Mouse (Mus musculus) T-helper 2 cell (primary cell): ENCODE measurements around the gene Zfyve28.

Experiments used
- in situ Hi-C: fragments of 300-600 bp; cut with MboI, MseI; formaldehyde crosslinking; loops from one replicate; pipeline ENCODE4 v1.15.1; 2025; ENCODE audit warnings: high pct_unique_total_duplicates

The Zfyve28 gene

DNA sequence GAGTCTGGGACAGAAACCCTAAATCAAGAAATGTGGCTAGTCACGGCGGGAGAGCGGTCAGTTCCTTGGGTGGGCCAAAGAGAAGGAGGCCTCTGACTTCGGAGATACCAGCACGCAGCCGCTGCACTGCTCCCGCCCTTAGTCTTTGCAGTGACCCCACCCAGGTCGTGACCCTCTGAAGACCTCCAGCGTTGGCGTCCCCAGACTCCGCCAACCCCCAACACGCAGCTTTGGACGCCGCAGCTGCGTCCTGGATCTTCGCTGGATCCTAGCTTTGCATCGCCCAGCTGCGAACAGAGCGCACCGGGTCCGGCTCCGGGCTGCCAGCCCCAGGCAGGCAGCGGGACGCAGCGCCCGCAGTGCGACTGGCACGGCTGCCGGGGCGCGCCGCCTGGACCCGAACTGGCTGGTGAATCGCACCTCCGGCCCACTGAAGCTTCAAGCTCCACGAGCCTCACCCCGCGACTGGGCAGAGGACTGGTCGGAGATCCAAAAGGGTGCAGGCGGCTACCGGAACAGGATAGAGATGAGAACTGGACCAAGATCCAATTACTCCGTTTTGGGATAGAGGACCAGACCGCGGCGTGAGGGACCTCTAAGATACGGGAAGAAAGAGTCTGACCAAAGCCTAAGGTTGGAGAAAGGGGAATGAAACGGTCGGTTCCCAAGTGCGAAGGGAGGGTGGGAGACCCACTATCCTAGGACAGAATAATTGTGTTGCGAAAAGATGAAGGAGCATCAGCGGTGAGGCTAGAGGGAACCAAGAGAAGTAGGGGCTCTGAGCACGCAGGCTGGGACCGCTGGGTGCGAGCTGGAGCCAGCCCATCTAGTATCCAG lies 1.0 kb downstream of the Zfyve28 start:
- in situ Hi-C loops = no loop called here

DNA sequence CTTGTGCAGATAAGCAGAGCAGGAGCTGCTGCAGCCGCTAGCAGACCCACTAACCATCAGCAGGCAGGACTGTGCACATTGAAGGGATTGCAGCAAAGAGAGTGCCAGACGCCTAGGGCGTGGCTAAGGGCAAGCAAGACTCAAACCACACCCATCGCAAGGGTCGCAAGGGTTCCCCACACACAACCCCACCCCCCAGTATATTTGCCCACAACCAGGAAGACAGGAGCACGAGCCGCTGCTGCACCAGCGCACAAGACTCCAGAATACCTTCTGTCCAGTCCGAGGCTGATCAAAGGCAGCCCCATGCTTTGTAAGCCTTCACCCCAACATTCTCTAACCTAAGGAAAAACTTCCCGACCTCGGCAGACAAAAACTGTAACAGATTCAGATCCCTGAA lies 1.7 kb downstream of the Zfyve28 start:
- in situ Hi-C loops = no loop called here

DNA sequence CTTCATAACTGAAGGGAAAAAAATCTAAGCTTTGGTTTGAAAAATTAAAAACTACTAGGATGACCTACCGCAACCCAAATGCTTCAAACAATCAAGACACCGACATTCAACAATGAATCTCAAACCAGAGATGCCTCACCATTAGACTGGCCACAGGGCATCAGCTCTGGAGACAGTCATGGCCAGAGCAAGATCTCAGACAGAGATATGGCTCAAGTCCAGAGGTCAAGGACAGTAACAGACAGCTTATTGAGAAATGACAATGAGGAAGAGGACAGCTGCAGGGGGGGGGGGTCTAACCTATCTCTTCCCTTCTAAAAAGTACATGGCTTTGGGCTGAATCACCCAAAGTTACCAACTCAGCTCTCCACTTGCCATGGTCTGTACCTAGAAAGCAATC lies 3.0 kb downstream of the Zfyve28 start:
- in situ Hi-C loops = no loop called here

DNA sequence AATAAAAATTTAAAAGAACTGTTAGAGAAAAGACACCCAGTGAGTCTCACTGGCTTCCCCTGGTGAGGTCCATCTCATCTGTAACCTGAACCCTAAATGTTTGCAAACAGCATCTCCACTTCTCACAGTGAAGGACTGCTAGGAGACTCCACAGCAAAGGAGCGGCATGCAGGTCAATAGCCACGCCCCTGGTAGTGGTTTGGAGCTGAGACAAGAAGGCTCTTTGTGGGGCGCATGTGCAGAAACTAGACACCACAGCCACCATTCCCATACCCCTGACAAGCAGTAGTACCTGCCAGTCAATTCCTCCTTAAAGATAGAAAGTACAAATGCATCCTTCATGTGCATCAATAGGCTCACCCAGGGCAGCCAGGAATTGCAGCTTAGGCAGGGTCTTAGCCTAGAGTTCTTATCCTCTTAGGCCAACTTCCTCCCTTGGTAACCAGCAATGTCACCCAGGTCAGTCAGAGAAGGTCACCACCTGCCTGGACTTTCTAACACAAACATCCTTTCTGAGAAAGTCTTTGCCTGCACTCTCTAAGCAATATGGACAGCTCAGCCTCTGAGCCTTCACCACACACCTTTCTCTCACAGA lies 4.0 kb downstream of the Zfyve28 start:
- in situ Hi-C loops = no loop called here

DNA sequence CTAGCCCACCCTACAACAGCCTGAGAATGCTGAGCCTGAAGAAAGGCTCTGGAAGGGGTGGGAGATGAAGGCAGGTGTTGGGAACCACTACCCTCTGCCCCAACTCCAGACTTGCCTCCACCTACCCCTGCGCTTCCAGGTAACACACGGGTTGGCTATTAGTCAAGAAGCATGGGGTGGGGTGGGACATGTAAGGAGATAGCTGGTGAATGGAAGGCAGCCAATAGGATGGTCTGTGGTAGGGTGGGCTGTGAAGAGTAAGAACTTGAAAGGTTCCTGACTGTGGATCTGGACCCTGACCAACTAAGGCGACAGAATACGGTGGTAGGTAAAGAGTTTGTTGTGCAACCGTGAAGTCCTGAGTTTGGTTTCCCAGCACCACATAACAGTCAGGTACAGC lies 4.9 kb downstream of the Zfyve28 start:
- in situ Hi-C loops = no loop called here

DNA sequence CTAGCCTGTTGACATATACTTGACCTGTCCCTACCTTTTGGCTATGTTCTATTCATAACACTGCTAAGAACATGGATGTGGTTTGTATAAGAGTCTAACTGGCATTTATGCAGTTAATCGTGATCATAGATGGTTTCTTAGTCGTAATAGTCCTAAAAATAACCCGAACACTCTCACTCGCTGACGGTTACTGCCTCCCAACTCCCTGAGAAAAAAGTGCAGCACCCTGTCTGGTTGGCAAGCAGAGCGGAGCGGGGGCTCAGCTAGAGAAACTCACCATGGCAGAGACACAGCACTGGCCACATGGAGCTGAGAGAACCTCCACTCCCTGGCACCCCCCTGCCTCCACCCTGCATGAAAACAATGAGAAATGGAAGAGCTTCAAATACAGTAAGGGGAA lies 7.3 kb downstream of the Zfyve28 start:
- in situ Hi-C loops = no loop called here

DNA sequence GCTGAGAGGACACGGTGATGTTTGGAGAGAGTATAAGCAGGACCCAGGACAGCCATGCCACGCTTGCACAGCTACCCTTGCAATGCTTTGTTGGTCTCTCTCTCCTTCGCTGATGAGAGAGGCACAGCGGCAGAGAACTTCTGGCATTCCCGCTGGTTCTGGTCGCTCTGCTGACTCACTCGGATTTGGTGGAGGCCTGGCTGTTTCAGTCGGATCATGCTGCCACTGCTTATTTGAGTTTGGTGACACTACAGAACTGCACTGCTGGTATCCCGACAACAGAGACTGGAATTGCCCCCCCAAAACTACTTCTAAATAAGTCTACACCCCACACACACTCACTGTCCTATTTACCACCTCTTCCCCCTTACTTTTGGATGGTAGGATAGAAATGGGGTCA lies 9.0 kb downstream of the Zfyve28 start:
- in situ Hi-C loops = no loop called here

DNA sequence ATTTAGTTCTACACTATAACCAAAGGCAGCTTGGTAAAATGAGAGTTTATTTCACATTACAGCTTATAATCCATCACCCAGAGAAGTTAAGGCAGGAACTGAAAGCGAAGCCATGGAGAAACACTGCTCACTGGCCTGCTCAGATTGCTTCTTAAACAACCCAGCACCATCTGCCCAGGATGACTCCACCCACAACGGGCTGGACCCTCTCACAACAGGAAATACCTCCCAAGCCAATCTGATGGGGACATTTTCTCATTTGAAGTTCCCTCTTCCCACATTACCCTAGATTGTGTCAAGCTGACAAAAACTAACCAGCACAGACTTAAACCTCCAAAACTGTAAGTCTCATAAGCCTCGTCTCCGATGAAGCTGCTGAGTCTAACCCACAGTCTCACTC lies 10.2 kb downstream of the Zfyve28 start:
- in situ Hi-C loops = no loop called here

DNA sequence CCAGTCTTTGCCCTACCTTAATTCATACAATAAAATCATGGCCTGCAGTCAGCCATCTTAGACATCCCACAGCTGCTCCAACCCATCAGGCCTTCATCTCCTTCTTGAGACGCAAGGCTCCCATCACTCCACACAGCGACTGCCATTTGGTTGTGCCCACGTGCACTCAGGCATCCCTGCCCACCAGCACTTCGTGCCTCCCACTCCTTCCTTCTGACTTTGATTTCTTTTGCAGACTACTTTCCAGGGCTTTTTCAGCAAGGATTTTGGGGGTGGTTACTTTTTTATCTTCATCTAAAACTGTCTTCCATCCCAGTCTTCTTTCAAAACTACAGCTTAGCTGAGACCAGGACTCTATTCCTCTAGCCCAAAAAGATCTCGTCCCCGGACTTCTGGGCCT lies 11.5 kb downstream of the Zfyve28 start:
- in situ Hi-C loops = no loop called here

DNA sequence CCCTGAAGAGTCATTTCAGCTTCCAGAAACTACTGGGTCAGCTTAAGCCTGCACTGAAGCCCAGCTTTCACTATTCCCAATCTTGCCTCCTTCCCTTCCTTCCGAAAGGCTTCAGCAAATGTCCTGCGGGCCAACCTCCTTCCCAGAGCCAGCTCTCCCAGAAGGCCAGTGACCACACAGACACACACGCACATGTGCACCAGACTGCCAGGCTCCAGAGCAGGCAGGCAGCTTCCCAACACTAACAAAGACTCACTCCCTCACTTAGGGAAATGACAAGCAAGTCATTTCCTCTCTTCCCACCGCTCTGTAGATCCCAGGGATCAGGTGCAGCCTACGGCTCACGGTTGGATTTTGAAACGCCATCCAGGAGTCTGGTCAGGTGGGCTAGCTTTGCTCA lies 12.1 kb downstream of the Zfyve28 start:
- in situ Hi-C loops = no loop called here

DNA sequence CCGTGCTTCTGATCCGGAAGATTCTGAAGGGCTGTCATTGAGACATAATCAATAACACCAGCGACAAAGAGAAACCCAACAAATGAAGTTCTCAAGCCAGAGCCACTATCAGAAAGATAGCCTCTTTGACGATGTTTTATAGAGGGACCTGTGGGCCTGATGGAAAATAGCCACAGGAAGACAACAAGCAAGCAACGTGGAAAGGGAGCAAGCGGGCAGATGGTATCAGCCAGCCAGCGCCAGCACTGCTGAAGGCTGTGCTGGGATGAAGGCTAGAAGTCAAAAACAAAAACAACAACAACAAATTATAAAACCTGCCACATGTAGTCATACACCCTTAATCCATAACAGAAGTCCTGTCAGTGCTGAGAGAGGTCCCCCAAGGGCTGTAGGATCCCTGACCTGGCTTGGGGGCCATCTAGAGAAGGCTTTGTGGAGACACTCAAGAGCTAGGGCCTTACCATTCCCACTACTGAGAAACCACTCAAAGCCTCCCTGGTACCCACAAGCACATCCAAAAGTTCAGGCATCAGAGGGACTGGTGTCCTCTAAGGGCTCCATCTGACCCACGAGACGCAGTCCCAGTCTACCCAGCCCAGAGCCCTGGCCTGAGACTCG lies 13.5 kb downstream of the Zfyve28 start:
- in situ Hi-C loops = no loop called here

DNA sequence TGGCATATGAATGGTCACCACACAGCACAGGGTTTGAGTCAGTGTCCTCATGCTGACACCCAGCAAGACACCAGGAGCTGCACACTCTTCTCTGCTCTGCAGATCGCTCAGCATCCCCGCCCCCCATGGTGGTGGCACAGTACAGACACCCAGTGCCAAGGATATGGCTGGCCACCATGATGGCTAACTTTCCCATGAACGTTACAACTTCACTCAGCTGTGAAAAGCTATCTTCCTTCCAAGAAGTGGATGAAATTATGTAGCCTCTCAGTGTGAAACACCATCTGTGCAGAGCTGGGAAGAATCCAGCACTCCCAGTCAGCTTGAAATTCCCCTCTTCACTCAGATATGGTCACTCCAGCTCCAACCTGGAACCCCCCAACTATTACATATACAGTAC lies 14.0 kb downstream of the Zfyve28 start:
- in situ Hi-C loops = no loop called here

DNA sequence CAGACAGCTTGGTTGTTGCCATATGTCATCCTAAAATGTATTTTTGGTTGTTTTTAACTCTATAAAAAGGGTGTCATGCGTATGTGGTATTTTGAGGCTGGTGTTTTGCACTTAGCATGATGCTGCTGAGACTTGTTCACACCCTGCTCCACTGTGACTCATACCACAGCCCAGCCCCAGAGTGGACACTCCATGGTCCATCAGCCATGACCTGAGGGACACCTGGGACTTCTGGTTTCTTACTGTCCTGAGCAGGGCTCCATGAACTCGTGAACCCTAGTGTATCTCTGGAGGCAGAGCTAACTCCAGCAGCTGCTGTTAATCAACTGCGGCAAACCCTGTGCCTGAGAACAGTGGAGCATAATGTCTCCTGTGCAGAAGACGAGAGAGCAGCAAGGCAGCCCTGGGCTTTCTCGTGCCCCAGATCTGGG lies 15.0 kb downstream of the Zfyve28 start:
- in situ Hi-C loops = no loop called here

DNA sequence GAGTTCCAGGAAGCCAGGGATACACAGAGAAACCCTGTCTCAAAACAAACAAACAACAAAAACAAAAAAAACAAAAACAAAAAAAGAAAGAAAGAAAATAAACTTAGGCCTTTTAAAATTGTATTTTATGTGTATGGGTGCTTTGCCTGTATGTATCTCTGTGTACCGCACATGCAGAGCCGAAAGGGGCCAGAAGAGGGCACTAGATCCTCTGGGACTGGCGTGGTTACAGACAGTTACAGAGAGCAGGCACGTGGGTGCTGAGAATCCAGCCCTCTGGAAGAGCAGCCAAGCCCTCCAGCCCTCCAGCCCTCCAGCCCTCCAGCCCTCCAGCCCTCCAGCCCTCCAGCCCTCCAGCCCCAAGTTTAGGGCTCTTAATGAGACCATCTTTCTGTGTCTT lies 16.5 kb downstream of the Zfyve28 start:
- in situ Hi-C loops = no loop called here

DNA sequence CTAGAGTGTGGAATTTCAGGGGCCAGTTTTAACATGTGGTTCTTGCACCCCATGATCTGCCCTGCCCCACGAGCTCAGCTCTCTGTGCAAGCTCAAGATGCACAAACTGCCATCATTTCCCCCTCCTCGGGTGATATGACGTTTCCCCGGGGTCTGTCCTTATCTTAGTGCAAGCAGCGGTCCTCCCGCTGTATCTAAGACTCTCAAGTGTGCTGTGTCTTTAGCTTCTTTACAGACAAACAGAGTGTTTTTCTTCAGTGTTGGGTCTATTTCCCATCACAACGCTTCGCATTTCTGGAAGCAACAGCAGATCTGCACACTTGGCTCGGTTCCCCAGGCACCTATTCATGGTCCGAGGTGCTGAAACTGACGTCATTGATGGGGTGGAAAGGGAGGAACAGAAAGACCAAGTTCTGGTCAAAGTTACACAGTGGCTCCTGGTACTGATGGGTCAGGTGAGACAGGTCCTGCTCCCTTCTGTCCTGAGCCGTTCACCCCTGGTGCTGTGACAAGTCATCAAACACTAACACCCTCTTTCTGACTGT lies 18.3 kb downstream of the Zfyve28 start:
- in situ Hi-C loops = no loop called here

DNA sequence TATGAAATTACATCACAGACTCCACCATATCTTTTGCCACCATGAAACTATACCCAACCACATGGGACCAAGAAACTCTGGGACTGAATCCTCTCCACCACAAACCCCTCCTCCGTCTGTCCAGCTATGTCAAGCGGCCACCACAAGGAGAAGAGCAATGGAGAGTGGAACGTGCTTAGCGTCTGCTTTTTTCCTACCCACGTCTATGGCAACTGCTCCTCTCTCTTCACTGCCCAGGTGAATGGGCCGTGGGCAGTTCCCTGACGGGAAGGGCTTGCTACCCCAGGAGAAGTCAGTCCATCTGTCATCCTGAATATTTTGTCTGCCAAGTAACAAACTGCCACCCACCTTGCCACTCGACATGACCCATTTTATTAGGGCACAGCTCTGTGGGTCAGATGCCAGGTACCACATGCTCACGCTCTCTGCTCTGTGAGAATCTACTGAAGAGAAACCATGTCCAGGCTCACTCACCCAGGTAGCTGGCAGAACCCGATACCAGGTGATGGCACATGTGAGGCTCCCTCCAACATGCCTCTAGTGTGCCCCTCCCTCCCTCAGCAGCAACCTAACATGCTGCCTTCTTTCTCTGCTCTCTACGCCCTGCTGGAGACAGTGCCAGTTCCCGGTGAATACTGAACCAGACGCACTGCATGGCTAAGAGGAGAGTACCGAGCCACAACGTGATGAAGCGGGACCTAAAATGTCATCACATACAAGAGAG lies 18.9 kb downstream of the Zfyve28 start:
- in situ Hi-C loops = no loop called here

DNA sequence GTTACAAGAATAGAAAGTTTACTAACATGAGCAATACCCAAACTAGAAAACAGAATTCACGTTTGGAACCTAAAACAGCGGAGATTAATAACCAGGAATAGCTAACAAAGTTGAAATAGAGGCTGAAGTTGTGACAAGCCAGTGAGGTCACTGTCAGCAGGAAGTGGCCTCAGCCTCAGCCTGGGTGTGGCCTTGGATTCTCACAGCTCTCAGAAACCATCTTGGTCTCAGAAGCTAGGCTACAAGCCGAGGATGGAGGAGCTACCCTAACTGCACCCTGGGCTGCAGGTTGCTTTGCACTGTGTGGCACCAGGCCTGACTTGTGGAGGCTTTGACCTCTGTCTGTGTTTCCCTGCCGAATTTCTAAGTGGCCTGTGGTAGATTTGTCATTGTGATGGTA lies 22.2 kb downstream of the Zfyve28 start:
- in situ Hi-C loops = no loop called here

DNA sequence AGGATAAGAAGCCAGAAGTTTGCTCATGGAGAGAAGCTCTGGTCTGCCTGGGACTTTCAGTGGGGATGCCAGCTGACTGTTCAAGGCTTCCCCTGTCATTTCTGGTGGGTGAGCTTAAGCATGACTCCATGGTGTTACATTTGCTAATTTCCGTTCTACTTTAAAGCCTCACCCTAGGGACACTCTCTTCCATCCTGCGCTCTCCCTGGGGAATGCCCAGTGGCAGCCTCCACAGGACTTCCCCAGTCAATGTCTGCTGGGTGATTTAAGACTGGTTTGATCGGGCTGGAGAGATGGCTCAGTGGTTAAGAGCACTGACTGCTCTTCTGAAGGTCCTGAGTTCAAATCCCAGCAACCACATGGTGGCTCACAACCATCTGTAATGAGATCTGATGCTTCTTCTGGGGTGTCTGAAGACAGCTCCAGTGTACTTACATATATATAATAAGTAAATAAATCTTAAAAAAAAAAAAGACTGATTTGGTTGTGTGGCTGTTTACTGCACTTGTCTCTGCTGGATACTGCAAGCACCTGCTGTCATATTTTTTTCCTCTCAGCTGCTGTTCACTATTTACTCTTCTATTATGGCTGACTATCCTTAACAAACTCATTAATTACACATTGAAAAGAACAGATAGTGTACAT lies 29.0 kb downstream of the Zfyve28 start:
- in situ Hi-C loops = no loop called here

DNA sequence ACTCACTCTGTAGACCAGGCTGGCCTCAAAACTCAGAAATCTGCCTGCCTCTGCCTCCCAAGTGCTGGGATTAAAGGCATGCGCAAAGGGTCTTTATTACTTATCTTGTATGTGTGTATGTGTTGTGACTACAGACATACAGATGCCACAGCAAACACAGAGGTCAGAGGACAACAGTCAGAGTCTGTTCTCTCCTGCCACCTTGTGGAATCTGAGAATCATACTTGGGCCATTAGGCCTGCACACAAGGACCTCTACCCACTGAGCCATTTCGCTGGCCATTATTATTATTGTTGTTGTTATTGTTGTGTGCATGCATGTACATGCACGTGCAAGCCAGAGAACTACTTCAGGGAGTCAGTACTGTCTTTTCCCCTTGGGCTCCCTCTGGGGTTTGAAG lies 33.1 kb downstream of the Zfyve28 start:
- in situ Hi-C loops = no loop called here

DNA sequence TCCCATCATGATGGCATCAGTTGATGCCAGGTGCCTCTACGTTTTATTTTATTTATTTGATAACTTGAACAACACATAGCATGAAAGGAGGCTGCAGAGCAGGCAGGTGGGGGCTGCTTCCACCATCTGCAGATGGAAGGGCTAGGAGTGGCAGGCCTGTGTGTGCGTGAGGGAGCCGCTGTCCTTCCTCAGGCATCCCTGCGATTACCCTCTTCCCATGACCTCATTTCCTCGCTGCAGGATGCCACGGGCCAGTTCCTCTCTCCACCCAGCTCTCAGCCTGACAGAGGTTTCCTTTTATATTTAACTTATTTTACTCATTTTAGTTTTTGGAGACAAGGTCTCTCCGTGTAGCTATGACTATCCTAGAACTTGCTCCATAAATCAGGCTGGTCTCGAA lies 33.9 kb downstream of the Zfyve28 start:
- in situ Hi-C loops = no loop called here

DNA sequence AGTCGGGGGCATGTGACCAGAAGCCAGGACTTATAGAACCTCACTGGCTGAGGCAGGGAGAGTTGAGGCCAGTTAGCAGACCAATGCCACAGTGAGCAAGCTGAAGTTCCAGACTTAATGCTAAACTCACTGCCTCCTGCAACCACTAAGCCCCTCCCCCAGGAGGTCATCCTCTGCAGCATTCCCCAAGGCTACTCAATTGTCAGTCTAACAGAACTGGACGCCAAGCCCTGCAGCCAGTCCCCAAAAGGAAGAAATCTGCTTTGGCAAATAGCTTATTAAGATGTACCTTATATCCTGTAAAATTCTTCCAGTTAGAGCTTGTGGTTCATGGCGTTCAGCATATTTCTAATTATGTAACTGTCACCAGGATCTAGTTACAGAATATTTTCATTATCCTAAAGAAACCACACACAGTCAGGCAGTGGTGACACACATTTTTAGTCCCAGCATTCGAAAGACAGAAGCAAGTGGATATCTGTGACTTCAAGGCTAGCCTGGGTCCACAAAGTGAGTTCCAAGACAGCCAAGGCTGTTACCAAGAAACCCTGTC lies 35.2 kb downstream of the Zfyve28 start:
- in situ Hi-C loops = no loop called here
